Mouse (Mus musculus) bone marrow macrophage, adult 2 months (primary cell): Measurements from ENCODE around the gene Gas2. TPM values are rescaled to one million over a fixed set of nuclear protein-coding genes. Genes with fewer than 3 reads are reported as not detected.

ENCODE experiments used
- H3K27ac ChIP-seq: 2 replicates; pipeline ENCODE4 v1.5.1; 2012; ENCODE audit warnings: low read depth, low read length; ENCODE audit not compliant: insufficient read depth
- H3K4me1 ChIP-seq: 2 replicates; pipeline ENCODE4 v1.6.1; 2012; ENCODE audit warnings: low read length; ENCODE audit not compliant: control insufficient read depth, insufficient read depth
- H3K4me3 ChIP-seq: 2 replicates; pipeline ENCODE4 v1.5.1; 2012; ENCODE audit warnings: mild to moderate bottlenecking, low read length, moderate library complexity; ENCODE audit not compliant: insufficient read depth
- CTCF ChIP-seq: IDR thresholded peaks from 2 replicates; pipeline ENCODE4 v1.5.1; 2012; ENCODE audit warnings: low read depth, mild to moderate bottlenecking, low read length, moderate library complexity
- POLR2A ChIP-seq: IDR thresholded peaks from 2 replicates; pipeline ENCODE4 v1.6.1; 2012; ENCODE audit warnings: mild to moderate bottlenecking, low read depth, low read length, borderline replicate concordance
- polyA plus RNA-seq: library from polyadenylated mRNA; stranded (reverse); fragments of >200 nt; gene quantifications from 2 replicates; pipeline ENCODE4 v1.2.4, GENCODE M21; 2012; ENCODE audit not compliant: missing spikeins, insufficient read depth, insufficient read length

Gene Gas2
- polyA plus RNA-seq, 1 experiment: 2.1 TPM

GRCm38 (mm10) chr7:51879136-51879723 lies 17.4 kb downstream of the Gas2 start:
- peak overlapping the region; percentile 60 for H3K4me3 ChIP-seq
- TF ChIP-seq CTCF: no peak
- no peak for TF ChIP-seq POLR2A
- H3K4me1 ChIP-seq: peaks cover 10% of the 10 kb centered on the region
- peak overlapping the region; percentile 44 for H3K27ac ChIP-seq

DNA sequence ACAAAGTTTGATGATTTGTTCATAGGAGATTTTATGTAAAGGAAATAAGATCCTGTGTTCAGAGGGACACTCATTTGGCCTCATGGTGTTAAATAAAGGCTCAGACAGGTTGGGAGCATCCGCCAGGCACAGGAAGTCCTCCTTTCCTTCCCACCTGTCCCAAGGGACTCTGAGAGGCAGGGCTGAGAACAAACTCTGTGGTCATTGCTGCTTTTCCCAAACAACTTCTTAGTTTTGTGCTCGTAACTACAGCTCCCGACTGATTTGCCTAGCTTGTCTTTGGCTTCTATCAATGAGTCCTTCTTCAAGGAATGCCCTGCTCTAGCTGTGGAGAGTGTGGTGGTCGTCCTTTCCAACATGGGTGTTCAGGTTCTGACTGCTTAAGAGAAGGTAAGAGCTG lies 18.3 kb downstream of the Gas2 start:
- TF ChIP-seq CTCF: no peak
- no peak for TF ChIP-seq POLR2A
- no peak overlapping the region for H3K4me3 ChIP-seq
- peaks cover 10% of the 10 kb centered on the region for H3K4me1 ChIP-seq
- no peak overlapping the region for H3K27ac ChIP-seq

GRCm38 (mm10) chr7:51885345-51885744 lies 23.5 kb downstream of the Gas2 start:
- Histone ChIP-seq H3K4me1 (no peaks in the 10 kb centered on the region; the same call in 1 of the 2 replicates), H3K4me3 (no peak overlapping the region), H3K27ac (no peak overlapping the region)
- TF ChIP-seq CTCF (no peak), POLR2A (no peak)

DNA sequence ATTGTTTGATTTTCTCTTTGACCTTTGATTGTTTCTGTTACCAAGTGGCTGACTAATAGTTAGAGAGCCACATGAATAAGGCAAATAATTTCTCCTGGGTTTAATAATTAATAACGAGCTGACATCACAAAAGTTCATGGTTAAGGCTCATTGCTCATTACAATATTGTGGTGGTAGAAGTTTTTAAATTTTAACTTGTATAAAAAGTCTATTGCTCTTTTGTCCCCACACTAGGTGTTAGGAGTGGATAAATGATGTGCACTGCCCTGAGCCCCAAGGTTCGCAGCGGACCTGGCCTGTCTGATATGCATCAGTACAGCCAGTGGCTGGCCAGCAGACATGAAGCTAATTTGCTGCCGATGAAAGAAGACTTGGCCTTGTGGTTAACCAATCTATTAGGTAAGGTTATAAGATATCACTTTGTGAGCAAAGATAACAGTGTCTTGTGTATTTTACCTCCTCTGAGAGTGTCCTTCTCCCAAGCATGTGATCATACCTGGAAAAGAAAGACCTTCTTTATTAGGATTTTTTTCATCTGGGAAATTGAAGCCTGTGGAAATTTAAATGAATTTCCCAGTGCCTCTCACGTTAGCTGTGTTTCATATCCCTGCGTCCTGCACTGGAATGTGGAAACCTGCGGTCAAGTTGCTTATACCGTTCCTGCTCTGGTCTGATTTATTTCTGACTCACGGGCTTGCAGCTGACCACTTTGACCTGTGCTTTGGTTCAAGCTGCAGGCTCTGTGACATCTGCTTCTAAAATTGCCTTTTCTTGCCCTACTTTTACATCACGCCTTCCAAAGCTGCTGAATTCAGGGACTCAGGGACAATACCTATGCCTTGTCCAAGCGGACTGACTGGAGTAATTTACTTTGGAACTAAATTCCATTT lies 26.1 kb downstream of the Gas2 start:
- Histone ChIP-seq H3K4me3 (no peak overlapping the region), H3K27ac (no peak overlapping the region), H3K4me1 (peaks cover 5% of the 10 kb centered on the region)
- TF ChIP-seq POLR2A: no peak
- no peak for TF ChIP-seq CTCF

DNA sequence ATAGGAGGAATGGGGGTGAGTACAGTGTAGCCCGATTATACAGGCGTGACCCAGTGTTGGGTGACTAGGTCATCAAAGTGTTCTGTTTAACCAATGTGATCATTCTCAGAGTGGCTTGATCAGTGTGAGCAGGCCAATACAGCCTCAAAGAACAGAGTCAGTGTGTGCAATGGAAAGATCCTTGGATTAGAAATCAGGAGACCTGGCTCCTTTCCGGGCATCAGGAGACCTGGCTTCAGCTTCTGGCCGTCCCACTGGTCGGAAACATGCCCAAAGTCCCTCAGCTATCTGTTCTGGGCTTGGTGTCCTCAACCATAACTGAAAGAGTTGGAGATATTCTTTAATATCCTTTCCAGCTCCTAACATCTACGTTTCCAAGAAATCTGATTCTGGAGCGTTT lies 27.8 kb downstream of the Gas2 start:
- TF ChIP-seq CTCF: no peak
- TF ChIP-seq POLR2A: no peak
- Histone ChIP-seq H3K27ac (no peak overlapping the region), H3K4me1 (peaks cover 5% of the 10 kb centered on the region), H3K4me3 (no peak overlapping the region)

DNA sequence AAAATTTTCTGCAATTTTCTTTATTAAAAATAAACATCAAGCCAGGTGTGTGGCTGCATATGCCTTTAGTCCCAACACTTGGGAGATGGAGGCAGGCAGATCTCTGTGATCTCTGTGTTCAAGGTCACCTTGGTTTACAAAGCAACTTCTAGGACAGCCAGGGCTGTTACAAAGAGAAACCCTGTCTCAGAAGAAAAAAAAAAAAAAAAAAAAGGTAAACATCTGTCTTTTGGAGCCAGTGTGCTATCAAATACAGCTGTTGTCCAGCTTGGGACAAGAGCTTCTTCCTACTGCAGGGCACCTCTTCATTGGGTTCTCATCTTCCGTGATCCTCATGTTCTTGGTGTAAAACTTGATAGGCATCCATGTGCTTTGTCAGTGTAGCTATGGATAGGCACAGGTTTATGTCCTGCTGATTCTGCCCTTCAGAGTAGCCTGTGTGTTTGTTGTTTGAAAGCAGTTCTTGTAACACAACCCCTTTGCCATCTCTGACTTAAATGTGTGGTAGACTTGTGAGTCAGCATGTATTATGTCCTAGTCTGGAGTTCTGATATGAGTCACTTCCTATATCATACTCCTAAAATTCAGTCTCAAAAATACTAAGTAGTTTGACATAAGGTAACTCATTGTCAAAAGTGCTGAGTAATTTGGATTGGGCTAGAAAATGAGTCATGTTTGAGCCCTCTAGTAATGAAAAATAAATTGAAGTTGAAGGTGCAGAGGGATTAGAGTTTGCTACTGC lies 30.6 kb downstream of the Gas2 start:
- H3K4me1 ChIP-seq: peaks cover 7% of the 10 kb centered on the region
- TF ChIP-seq CTCF (no peak), POLR2A (no peak)
- no peak overlapping the region for H3K4me3 ChIP-seq
- H3K27ac ChIP-seq: no peak overlapping the region

DNA sequence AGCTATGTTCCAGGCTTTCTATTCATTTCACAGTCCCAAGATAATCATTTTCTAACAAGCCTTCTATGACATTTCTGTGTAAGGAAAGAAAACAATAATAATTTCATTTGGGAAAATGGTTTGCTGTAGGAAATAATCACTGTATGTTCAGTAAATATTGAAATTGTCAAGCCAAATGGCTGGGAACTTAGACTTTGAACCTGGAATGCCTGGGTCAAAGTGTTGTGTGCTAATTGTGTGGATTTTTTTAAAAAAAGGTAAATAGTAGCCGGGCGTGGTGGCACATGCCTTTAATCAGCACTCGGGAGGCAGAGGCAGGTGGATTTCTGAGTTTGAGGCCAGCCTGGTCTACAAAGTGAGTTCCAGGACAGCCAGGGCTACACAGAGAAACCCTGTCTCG lies 31.2 kb downstream of the Gas2 start:
- no peak overlapping the region for H3K27ac ChIP-seq
- no peak for TF ChIP-seq POLR2A
- TF ChIP-seq CTCF: no peak
- no peak overlapping the region for H3K4me3 ChIP-seq
- H3K4me1 ChIP-seq: peaks cover 7% of the 10 kb centered on the region

- TF ChIP-seq POLR2A (no peak), CTCF (no peak)
- Histone ChIP-seq H3K4me3 (no peak overlapping the region), H3K27ac (no peak overlapping the region), H3K4me1 (peaks cover 7% of the 10 kb centered on the region)
These were observed 32.5 kb downstream of the Gas2 start for GRCm38 (mm10) chr7:51894133-51894801.

- Histone ChIP-seq H3K4me1 (peaks cover 7% of the 10 kb centered on the region), H3K4me3 (no peak overlapping the region), H3K27ac (no peak overlapping the region)
- TF ChIP-seq CTCF: no peak
- TF ChIP-seq POLR2A: no peak
These were observed 33.1 kb downstream of the Gas2 start for GRCm38 (mm10) chr7:51894939-51895338.
